Comparison of ENCODE assay signal across 8 mouse cellular contexts in the genomic region with DNA sequence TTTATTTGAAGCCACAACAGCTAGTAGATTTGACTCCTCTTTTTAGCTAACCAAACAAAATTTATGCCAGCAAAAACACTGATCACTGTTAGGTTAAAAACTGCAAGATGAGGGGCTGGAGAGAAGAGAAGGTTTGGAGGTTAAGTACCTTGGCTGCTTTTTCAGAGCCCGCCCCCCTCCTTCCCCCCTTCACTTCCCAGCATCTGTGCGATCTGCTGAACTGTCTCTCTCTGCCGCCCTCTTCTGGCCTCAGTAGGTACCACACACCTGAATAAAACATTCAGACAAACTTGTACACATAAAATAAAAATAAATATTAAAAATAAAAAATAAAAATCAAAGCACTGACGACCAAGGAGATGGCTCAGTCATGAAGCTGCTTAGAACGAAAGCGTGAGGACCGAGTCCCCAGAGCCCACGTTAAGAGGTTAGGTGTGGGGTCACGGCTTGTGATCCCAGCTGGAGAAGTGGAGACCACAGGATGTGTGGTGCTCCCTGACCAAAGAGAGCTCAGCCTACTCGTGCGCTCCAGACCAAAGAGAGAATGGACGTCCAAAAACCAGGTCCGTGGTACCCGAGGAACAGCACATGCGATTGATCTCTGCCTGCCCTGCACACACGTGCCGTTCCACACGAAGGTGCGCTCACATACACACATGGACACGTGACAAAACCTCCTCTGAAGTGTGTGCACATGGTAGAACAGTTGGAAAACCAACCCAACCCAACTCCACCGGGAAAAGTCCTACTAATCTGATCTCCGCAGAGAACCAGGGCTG. TPM values are rescaled to one million over a fixed set of nuclear protein-coding genes. Genes with fewer than 3 reads are reported as not detected.
DNase-seq lines count a peak whose midpoint lies in the region; ATAC-seq and TF ChIP-seq lines count a peak whose summit lies in the region.

No protein-coding gene starts in this region.

- no peak overlapping the region for H3K9ac ChIP-seq in kidney, postnatal 0 days (ENCODE audit: low read depth, low read length)

- no peak overlapping the region for H3K4me2 ChIP-seq in kidney, postnatal 0 days (ENCODE audit: low read length)

- no peak overlapping the region for H3K4me3 ChIP-seq in kidney, postnatal 0 days (replicated peaks; ENCODE audit: low read depth, low read length)
- H3K4me3 ChIP-seq in heart, embryonic 10.5 days, result no peak overlapping the region

- no peaks in the 10 kb centered on the region for H3K36me3 ChIP-seq in kidney, postnatal 0 days (ENCODE audit: insufficient read depth, low read length)
- H3K36me3 ChIP-seq in heart, embryonic 10.5 days, result no peaks in the 10 kb centered on the region

- intact Hi-C loops in left cerebral cortex, postnatal 4 days (cut with DNase I), result loop anchor here (10.0 kb wide), 1 partner anchor 1102 kb away; no protein-coding TSS in a partner anchor

- peak; percentile 68 for TF ChIP-seq CTCF in kidney, postnatal 0 days (IDR thresholded peaks at IDR 0.05; ENCODE audit: low read depth)

- no peaks in the 10 kb centered on the region for H3K27me3 ChIP-seq in kidney, postnatal 0 days (ENCODE audit: insufficient read depth, low read length)
- H3K27me3 ChIP-seq in heart, embryonic 10.5 days (ENCODE audit: insufficient read depth, poor library complexity, severe bottlenecking), result no peaks in the 10 kb centered on the region

- no peaks in the 10 kb centered on the region for H3K9me3 ChIP-seq in kidney, postnatal 0 days (replicated peaks; ENCODE audit: low read length)
- no peaks in the 10 kb centered on the region for H3K9me3 ChIP-seq in heart, embryonic 10.5 days

- ATAC-seq in kidney, postnatal 0 days (replicated peaks; ENCODE audit: low FRiP score, low read depth), result no peak

- H3K4me1 ChIP-seq in kidney, postnatal 0 days (replicated peaks; ENCODE audit: insufficient read depth, low read length), result no peaks in the 10 kb centered on the region
- H3K4me1 ChIP-seq in heart, embryonic 10.5 days, result no peaks in the 10 kb centered on the region

- WGBS in kidney, postnatal 0 days, result 81% methylated on average over 22 of the region's 22 CpGs
- 74% methylated on average over 22 of the region's 22 CpGs for WGBS in heart, embryonic 10.5 days

- peak; percentile 71 to 77 for DNase-seq in cerebellum, postnatal 10 days
- DNase-seq in cerebellum, adult 11 months, result no peak
- DNase-seq in left cerebral cortex, postnatal 4 days, result peak; percentile 66
- DNase-seq in left cerebral cortex, adult 9 months (ENCODE audit: low spot score in 2 of 2), result no peak
- DNase-seq in T-cell, adult 2 months (ENCODE audit: low spot score), result peak; percentile 10
- DNase-seq in kidney, postnatal 0 days (ENCODE audit: low spot score), result peak; percentile 77
- DNase-seq in retina, postnatal 7 days (ENCODE audit: low read depth, low spot score), result peak; percentile 40
- DNase-seq in heart, embryonic 10.5 days (ENCODE audit: low spot score), result no peak

- no peak overlapping the region for H3K27ac ChIP-seq in kidney, postnatal 0 days
- H3K27ac ChIP-seq in heart, embryonic 10.5 days, result no peak overlapping the region

RNA-seq across cellular contexts. Expression of a gene that starts 37.4 kb away (rescaled TPM):
- total RNA-seq in left cerebral cortex, postnatal 4 days (2021), result 10 to 100 TPM; 21.2 to 23.7 TPM
- 20.4 and 22.0 TPM in 2 replicates for polyA plus RNA-seq in kidney, postnatal 0 days (2015; fragmentation: Nextera tagmentation; extraction: Ambion mirVana)
- 24.7 and 30.7 TPM in 2 replicates for polyA plus RNA-seq in heart, embryonic 10.5 days (2016; fragmentation: Nextera tagmentation; extraction: Ambion mirVana)

Comparison
In these comparisons a context has a peak if more than half of its experiments do, and no peak if none do; other contexts are left out.
1. DNase-seq: peak in cerebellum, postnatal 10 days (2 of 2), left cerebral cortex, postnatal 4 days (single experiment), T-cell, adult 2 months (single experiment), kidney, postnatal 0 days (single experiment) and retina, postnatal 7 days (single experiment); none in cerebellum, adult 11 months (single experiment), left cerebral cortex, adult 9 months (0 of 2) and heart, embryonic 10.5 days (single experiment).